Mouse (Mus musculus): ENCODE results near the gene Chrna3. TPM values are rescaled to one million over a fixed set of nuclear protein-coding genes. Genes with fewer than 3 reads are reported as not detected.

The Chrna3 gene
- polyA plus RNA-seq, 1 experiment, result 2.1 TPM

- WGBS, result 15% methylated on average over 38 of the region's 38 CpGs
- Histone ChIP-seq H3K4me1 (ENCODE audit: control insufficient read depth, insufficient read depth, low read length) (no peaks in the 10 kb centered on the region), H3K36me3 (ENCODE audit: control insufficient read depth, insufficient read depth, low read length) (no peaks in the 10 kb centered on the region)
These were observed 658 bp downstream of the Chrna3 start for GRCm38 (mm10) chr9:55025534-55026274.

GRCm38 (mm10) chr9:55023902-55024583 is 2.3 kb downstream of the Chrna3 start:
- Histone ChIP-seq H3K27me3 (replicated peaks; ENCODE audit: control insufficient read depth, insufficient read depth, low read length) (no peaks in the 10 kb centered on the region), H3K36me3 (ENCODE audit: control insufficient read depth, insufficient read depth, low read length) (no peaks in the 10 kb centered on the region), H3K4me3 (ENCODE audit: insufficient read depth, low read depth, low read length) (no peak overlapping the region), H3K4me1 (ENCODE audit: control insufficient read depth, insufficient read depth, low read length) (no peaks in the 10 kb centered on the region), H3K27ac (ENCODE audit: insufficient read depth, low read depth, low read length) (no peak overlapping the region)
- no peak for TF ChIP-seq POLR2A (IDR thresholded peaks at IDR 0.05; ENCODE audit: low read depth, low read length)
- TF ChIP-seq CTCF (conservative IDR thresholded peaks at IDR 0.05; ENCODE audit: insufficient read depth, insufficient read length, low read depth, low read length), result peak; percentile 80
- peak; percentile 80 for DNase-seq
- 45% methylated on average over 13 of the region's 13 CpGs for WGBS

More at GRCm38 (mm10) chr9:55025534-55026274, 658 bp downstream of the Chrna3 start:
- no peak for DNase-seq
- no peak overlapping the region for H3K4me3 ChIP-seq (ENCODE audit: insufficient read depth, low read depth, low read length)
- H3K27me3 ChIP-seq (replicated peaks; ENCODE audit: control insufficient read depth, insufficient read depth, low read length), result no peaks in the 10 kb centered on the region
- no peak for TF ChIP-seq POLR2A (IDR thresholded peaks at IDR 0.05; ENCODE audit: low read depth, low read length)
- no peak for TF ChIP-seq CTCF (conservative IDR thresholded peaks at IDR 0.05; ENCODE audit: insufficient read depth, insufficient read length, low read depth, low read length)
- no peak overlapping the region for H3K27ac ChIP-seq (ENCODE audit: insufficient read depth, low read depth, low read length)

- no peak for DNase-seq
- H3K4me3 ChIP-seq (ENCODE audit: insufficient read depth, low read depth, low read length), result no peak overlapping the region
- no peaks in the 10 kb centered on the region for H3K27me3 ChIP-seq (replicated peaks; ENCODE audit: control insufficient read depth, insufficient read depth, low read length)
- WGBS, result 83% methylated on average over 5 of the region's 5 CpGs
- no peaks in the 10 kb centered on the region for H3K36me3 ChIP-seq (ENCODE audit: control insufficient read depth, insufficient read depth, low read length)
- H3K27ac ChIP-seq (ENCODE audit: insufficient read depth, low read depth, low read length), result no peak overlapping the region
- H3K4me1 ChIP-seq (ENCODE audit: control insufficient read depth, insufficient read depth, low read length), result no peaks in the 10 kb centered on the region
- TF ChIP-seq POLR2A (IDR thresholded peaks at IDR 0.05; ENCODE audit: low read depth, low read length) (no peak), CTCF (conservative IDR thresholded peaks at IDR 0.05; ENCODE audit: insufficient read depth, insufficient read length, low read depth, low read length) (no peak)
These were observed 3.0 kb downstream of the Chrna3 start for GRCm38 (mm10) chr9:55023326-55023725.

DNA sequence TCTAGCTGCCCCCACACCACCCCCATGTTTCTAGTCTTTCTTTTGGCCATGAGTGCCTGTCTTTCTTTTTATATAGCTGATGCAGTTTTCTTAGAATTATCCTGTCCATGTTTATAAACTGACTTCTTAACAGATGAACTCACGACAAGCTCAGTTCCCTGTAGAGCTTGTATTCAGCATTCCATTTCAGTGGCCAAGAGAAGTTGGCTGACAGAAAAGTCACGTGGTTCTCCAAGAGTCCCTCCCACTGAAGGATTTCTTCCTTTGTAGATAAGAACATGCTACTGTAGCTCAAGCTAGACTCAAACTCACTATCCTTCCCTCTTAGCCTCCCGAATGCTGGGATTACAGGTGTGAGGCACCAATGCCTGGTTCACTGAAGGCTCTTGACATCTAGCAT is 9.4 kb downstream of the Chrna3 start:
- no peaks in the 10 kb centered on the region for H3K27me3 ChIP-seq (replicated peaks; ENCODE audit: control insufficient read depth, insufficient read depth, low read length)
- DNase-seq, result no peak
- no peak for TF ChIP-seq CTCF (conservative IDR thresholded peaks at IDR 0.05; ENCODE audit: insufficient read depth, insufficient read length, low read depth, low read length)
- TF ChIP-seq POLR2A (IDR thresholded peaks at IDR 0.05; ENCODE audit: low read depth, low read length), result no peak
- no peak overlapping the region for H3K27ac ChIP-seq (ENCODE audit: insufficient read depth, low read depth, low read length)
- H3K4me3 ChIP-seq (ENCODE audit: insufficient read depth, low read depth, low read length), result no peak overlapping the region
- H3K4me1 ChIP-seq (ENCODE audit: control insufficient read depth, insufficient read depth, low read length), result no peaks in the 10 kb centered on the region
- WGBS, result 68% methylated on average over 3 of the region's 3 CpGs
- H3K36me3 ChIP-seq (ENCODE audit: control insufficient read depth, insufficient read depth, low read length), result no peaks in the 10 kb centered on the region

GRCm38 (mm10) chr9:55010588-55011350 is 15.6 kb downstream of the Chrna3 start:
- TF ChIP-seq POLR2A (IDR thresholded peaks at IDR 0.05; ENCODE audit: low read depth, low read length) (no peak), CTCF (conservative IDR thresholded peaks at IDR 0.05; ENCODE audit: insufficient read depth, insufficient read length, low read depth, low read length) (no peak)
- no peaks in the 10 kb centered on the region for H3K36me3 ChIP-seq (ENCODE audit: control insufficient read depth, insufficient read depth, low read length)
- DNase-seq, result no peak
- H3K27ac ChIP-seq (ENCODE audit: insufficient read depth, low read depth, low read length), result no peak overlapping the region
- no peak overlapping the region for H3K4me3 ChIP-seq (ENCODE audit: insufficient read depth, low read depth, low read length)
- no peaks in the 10 kb centered on the region for H3K4me1 ChIP-seq (ENCODE audit: control insufficient read depth, insufficient read depth, low read length)
- WGBS, result 42% methylated on average over 6 of the region's 6 CpGs
- peaks cover 1% of the 10 kb centered on the region; the same call in 1 of the 2 replicates for H3K27me3 ChIP-seq (replicated peaks; ENCODE audit: control insufficient read depth, insufficient read depth, low read length)

GRCm38 (mm10) chr9:55009692-55010091 is 16.7 kb downstream of the Chrna3 start:
- H3K4me3 ChIP-seq (ENCODE audit: insufficient read depth, low read depth, low read length), result no peak overlapping the region
- no peak overlapping the region for H3K27ac ChIP-seq (ENCODE audit: insufficient read depth, low read depth, low read length)
- no peaks in the 10 kb centered on the region for H3K4me1 ChIP-seq (ENCODE audit: control insufficient read depth, insufficient read depth, low read length)
- 70% methylated on average over 2 of the region's 2 CpGs for WGBS
- H3K36me3 ChIP-seq (ENCODE audit: control insufficient read depth, insufficient read depth, low read length), result no peaks in the 10 kb centered on the region
- H3K27me3 ChIP-seq (replicated peaks; ENCODE audit: control insufficient read depth, insufficient read depth, low read length), result peaks cover 1% of the 10 kb centered on the region; the same call in 1 of the 2 replicates
- no peak for TF ChIP-seq CTCF (conservative IDR thresholded peaks at IDR 0.05; ENCODE audit: insufficient read depth, insufficient read length, low read depth, low read length)
- TF ChIP-seq POLR2A (IDR thresholded peaks at IDR 0.05; ENCODE audit: low read depth, low read length), result no peak
- DNase-seq, result no peak
